Mouse (Mus musculus) myocyte (in vitro differentiated cells): ENCODE results near the gene Csad. TPM values are rescaled to one million over a fixed set of nuclear protein-coding genes. Genes with fewer than 3 reads are reported as not detected.

Experiments
- H3K27me3 ChIP-seq: one replicate; pipeline ENCODE4 v1.6.1; 2011; ENCODE audit not compliant: control insufficient read depth, insufficient read depth, insufficient read length
- H3K36me3 ChIP-seq: one replicate; pipeline ENCODE4 v1.6.1; 2011; ENCODE audit not compliant: control insufficient read depth, insufficient read depth
- H3K4me2 ChIP-seq: one replicate; pipeline ENCODE4 v1.6.1; 2011; ENCODE audit warnings: low read depth, control low read depth
- H3K4me3 ChIP-seq: one replicate; pipeline ENCODE4 v1.5.1; 2011; ENCODE audit warnings: mild to moderate bottlenecking, control low read depth, moderate library complexity
- H3K79me2 ChIP-seq: one replicate; pipeline ENCODE4 v1.6.1; 2011; ENCODE audit not compliant: control insufficient read depth, insufficient read depth
- H3ac ChIP-seq: one replicate; pipeline ENCODE4 v1.6.1; 2011; ENCODE audit not compliant: control insufficient read depth, insufficient read length
- CEBPB ChIP-seq: IDR thresholded peaks from 2 replicates; pipeline ENCODE4 v1.6.1; 2011; ENCODE audit warnings: mild to moderate bottlenecking, moderate library complexity; ENCODE audit not compliant: poor library complexity, insufficient read depth, severe bottlenecking
- E2F4 ChIP-seq: IDR thresholded peaks from one replicate; pipeline ENCODE4 v1.6.1; 2011; ENCODE audit warnings: mild to moderate bottlenecking, control low read depth, moderate library complexity; ENCODE audit not compliant: insufficient read depth
- MAX ChIP-seq: IDR thresholded peaks from one replicate; pipeline ENCODE4 v1.6.1; 2011; ENCODE audit warnings: low read depth, mild to moderate bottlenecking, control low read depth
- MYOD1 ChIP-seq, 3 experiments: IDR thresholded peaks; one replicate each; pipeline ENCODE4 v1.6.1; 2011; ENCODE audit warnings: control low read depth in 2 of 3, low read depth in 2 of 3, mild to moderate bottlenecking in 2 of 3, moderate library complexity in 1 of 3; ENCODE audit not compliant: insufficient read length in 2 of 3, control insufficient read depth in 1 of 3
- MYOG ChIP-seq, 3 experiments: IDR thresholded peaks; one replicate each; pipeline ENCODE4 v1.6.1; 2011; ENCODE audit warnings: control low read depth in 2 of 3, low read depth in 2 of 3, mild to moderate bottlenecking in 2 of 3; ENCODE audit not compliant: insufficient read length in 2 of 3, control insufficient read depth in 1 of 3, insufficient read depth in 1 of 3
- POLR2A ChIP-seq: IDR thresholded peaks from one replicate; pipeline ENCODE4 v1.6.1; 2011; ENCODE audit warnings: low read depth, mild to moderate bottlenecking, control low read depth, moderate library complexity; ENCODE audit not compliant: insufficient read length
- POLR2AphosphoS2 ChIP-seq: IDR thresholded peaks from one replicate; pipeline ENCODE4 v1.6.1; 2011; ENCODE audit warnings: low read depth, control low read depth; ENCODE audit not compliant: insufficient read length
- REST ChIP-seq: IDR thresholded peaks from one replicate; pipeline ENCODE4 v1.6.1; 2011; ENCODE audit warnings: mild to moderate bottlenecking, control low read depth, moderate library complexity; ENCODE audit not compliant: insufficient read depth, insufficient read length
- SRF ChIP-seq: IDR thresholded peaks from one replicate; pipeline ENCODE4 v1.6.1; 2011; ENCODE audit warnings: low read depth; ENCODE audit not compliant: control insufficient read depth, insufficient read length
- TCF12 ChIP-seq: IDR thresholded peaks from one replicate; pipeline ENCODE4 v1.6.1; 2011; ENCODE audit warnings: mild to moderate bottlenecking, control low read depth; ENCODE audit not compliant: poor library complexity, insufficient read depth, severe bottlenecking
- TCF3 ChIP-seq: IDR thresholded peaks from one replicate; pipeline ENCODE4 v1.6.1; 2011; ENCODE audit warnings: low read depth, control low read depth; ENCODE audit not compliant: insufficient read length
- USF1 ChIP-seq: IDR thresholded peaks from one replicate; pipeline ENCODE4 v1.6.1; 2011; ENCODE audit warnings: low read depth, mild to moderate bottlenecking, control low read depth, moderate library complexity
- polyA plus RNA-seq: library from polyadenylated mRNA; unstranded; fragments of >200 nt; fragmentation: generic; extraction: Trizol; gene quantifications from one replicate; pipeline ENCODE4 v1.2.1, GENCODE M21; 2012; ENCODE audit warnings: missing spikeins

The Csad gene
- polyA plus RNA-seq, 1 experiment, result 18.8 TPM

DNA sequence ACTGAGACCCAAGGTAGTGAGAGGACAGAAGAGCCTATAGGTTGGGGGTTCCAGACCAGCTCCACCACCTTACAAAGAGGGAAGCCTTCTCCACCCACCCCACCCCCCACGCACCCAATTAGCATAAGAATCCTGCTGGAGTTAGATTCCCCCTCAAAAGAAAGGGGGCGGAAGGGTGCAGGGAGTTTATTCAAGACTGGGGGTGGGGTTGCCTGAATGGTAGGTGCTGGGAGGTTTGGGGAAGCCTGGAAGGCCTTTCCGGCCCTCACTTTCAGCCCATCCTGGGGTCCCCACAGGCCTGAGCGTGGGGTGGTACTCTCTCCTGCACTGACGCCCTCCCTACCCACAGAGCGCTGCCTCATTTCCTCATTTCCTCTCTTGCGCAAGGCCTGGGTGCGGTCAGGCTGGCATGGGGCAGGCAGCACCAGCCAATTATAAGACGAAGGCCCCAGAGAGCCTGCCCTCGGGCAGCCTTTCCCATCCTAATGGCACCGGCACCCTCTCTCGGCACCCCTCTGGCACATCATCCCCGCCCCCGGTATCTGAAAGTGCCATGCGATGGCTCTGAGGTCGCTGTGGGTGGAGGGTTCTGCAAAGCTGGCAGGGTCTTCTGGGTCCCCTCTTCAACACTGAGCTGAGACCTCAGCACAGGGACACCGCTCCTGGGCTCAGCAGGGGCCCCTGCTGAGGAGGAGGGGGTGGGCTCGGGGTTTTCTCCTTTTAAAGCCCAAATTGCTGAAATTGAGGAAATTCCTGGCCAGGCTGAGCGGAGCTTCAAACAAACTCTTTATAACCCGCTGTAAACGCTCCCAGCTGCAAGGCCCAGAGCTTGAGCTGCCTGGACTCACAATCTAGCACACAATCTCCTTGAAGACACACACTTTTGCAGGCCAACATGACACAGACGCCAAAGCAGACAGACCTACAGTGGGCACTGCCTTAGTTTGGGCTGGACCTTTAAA lies 39.0 kb upstream of the Csad start:
- Histone ChIP-seq H3ac (no peak overlapping the region), H3K27me3 (no peaks in the 10 kb centered on the region), H3K36me3 (peaks cover 18% of the 10 kb centered on the region), H3K4me3 (peak overlapping the region; percentile 77), H3K79me2 (peaks cover 49% of the 10 kb centered on the region), H3K4me2 (peak overlapping the region; percentile 100)
- TF ChIP-seq POLR2A, result peak; percentile 84
- TF ChIP-seq MAX, result no peak
- TF ChIP-seq CEBPB, result peak; percentile 100
- TF ChIP-seq USF1, result no peak
- TF ChIP-seq TCF3, result no peak
- TF ChIP-seq MYOG (IDR thresholded peaks at IDR 0.05; ENCODE audit: control insufficient read depth in 1 of 3, insufficient read depth in 1 of 3, insufficient read length in 2 of 3, low read depth in 2 of 3), result peak in 1 of 3 experiments; percentile 14
- peak; percentile 1 for TF ChIP-seq REST
- no peak for TF ChIP-seq TCF12
- TF ChIP-seq MYOD1 (IDR thresholded peaks at IDR 0.05; ENCODE audit: control insufficient read depth in 1 of 3, insufficient read length in 2 of 3, low read depth in 2 of 3), result no peak
- TF ChIP-seq SRF, result no peak
- TF ChIP-seq POLR2AphosphoS2, result peak; percentile 90
- TF ChIP-seq E2F4, result no peak

DNA sequence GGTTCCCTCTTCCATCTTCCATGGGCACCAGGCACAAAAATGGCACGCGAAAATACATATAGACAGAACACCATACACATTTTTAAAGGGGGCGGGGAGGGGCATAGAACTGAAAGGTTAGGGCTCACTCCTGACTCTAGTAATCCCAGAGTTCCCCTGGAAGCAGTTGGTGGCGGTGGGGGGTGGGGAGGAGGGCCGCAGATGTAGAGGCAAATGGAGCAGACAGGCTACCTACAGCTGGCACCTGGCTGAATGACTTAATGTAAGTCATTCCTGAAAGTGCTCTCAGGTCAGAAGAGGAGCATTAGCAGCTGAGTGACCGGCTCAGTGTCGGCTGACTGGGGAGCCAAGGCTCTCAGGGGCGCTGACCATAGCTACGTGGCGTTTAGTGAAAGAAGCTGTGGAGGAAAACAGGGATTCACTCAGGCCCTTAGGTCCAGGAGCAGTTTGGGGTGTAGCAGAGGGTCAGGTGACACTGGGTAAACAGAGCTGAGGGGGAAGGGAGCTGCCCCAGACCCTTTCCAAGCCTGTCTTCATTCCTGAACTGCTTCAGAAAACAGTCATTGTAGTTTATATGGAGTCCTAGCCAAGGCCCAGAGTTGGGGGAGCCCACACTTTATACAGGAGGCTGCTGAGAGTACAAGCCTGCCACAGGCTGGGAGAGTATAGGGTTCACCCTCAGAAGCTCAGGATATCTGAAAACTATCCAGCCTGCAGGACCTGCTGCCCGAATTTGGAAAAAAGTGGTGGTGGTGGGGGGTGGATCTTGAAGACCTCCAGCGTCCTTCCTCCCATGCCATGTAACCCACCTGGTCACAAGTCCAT lies 38.1 kb upstream of the Csad start:
- H3K4me2 ChIP-seq, result peak overlapping the region; percentile 100
- peaks cover 25% of the 10 kb centered on the region for H3K36me3 ChIP-seq
- H3K79me2 ChIP-seq, result peaks cover 49% of the 10 kb centered on the region
- H3K4me3 ChIP-seq, result peak overlapping the region; percentile 77
- no peaks in the 10 kb centered on the region for H3K27me3 ChIP-seq
- no peak overlapping the region for H3ac ChIP-seq
- TF ChIP-seq SRF, result no peak
- TF ChIP-seq POLR2A, result no peak
- TF ChIP-seq TCF3, result no peak
- TF ChIP-seq CEBPB, result no peak
- TF ChIP-seq E2F4, result no peak
- no peak for TF ChIP-seq TCF12

DNA sequence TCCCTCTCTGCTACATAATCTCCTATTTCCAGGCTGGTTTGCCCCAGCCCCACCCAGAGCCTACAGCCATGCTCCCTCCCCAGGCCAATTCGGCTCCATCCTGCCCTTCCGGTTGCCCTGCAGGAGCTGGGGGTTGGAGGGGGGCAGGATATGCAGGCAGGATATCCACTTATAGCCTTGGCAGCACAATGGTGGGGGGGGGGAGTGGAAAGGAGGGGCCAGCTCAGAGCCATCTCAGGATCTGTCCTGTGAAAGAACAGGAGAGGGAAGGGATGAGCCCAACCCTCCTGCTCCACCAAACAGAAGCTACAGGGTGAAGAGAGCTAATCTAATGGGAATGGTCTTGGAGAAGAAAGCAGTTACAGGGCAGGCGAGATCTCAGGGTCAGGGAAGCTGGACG lies 36.1 kb upstream of the Csad start:
- Histone ChIP-seq H3ac (no peak overlapping the region), H3K4me3 (no peak overlapping the region), H3K36me3 (peaks cover 42% of the 10 kb centered on the region), H3K79me2 (peaks cover 45% of the 10 kb centered on the region), H3K4me2 (no peak overlapping the region), H3K27me3 (no peaks in the 10 kb centered on the region)
- TF ChIP-seq USF1 (no peak), MAX (no peak), TCF12 (no peak), E2F4 (no peak), CEBPB (no peak), TCF3 (no peak), POLR2AphosphoS2 (no peak), SRF (no peak), POLR2A (no peak), MYOG (IDR thresholded peaks at IDR 0.05; ENCODE audit: control insufficient read depth in 1 of 3, insufficient read depth in 1 of 3, insufficient read length in 2 of 3, low read depth in 2 of 3) (no peak), MYOD1 (IDR thresholded peaks at IDR 0.05; ENCODE audit: control insufficient read depth in 1 of 3, insufficient read length in 2 of 3, low read depth in 2 of 3) (no peak), REST (no peak)

DNA sequence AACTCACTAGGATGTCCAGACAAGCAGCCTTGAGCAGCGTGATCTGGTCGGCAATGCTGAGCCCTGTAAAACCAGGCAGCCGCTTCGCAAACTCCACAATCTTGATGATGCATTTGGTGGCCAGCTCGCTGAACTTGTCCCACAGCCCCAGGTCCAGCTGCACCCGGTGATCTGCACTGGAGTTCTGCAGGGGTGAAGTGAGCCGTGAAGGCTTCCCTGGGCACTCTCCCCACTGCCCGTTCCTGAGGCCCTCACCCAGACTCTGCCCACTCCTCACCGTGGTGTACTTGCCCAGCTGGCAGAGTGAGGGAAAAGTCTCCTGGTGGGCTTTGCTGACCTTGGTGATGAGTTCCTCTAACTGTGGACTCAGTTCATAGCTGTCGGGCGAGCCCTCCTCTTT lies 35.3 kb upstream of the Csad start:
- Histone ChIP-seq H3K36me3 (peaks cover 43% of the 10 kb centered on the region), H3K4me3 (no peak overlapping the region)

More for the DNA sequence above, 35.3 kb upstream of the Csad start:
- no peak overlapping the region for H3K4me2 ChIP-seq
- no peak overlapping the region for H3ac ChIP-seq
- TF ChIP-seq CEBPB (no peak), E2F4 (no peak), POLR2AphosphoS2 (no peak), TCF3 (no peak), SRF (no peak), MAX (no peak), MYOG (IDR thresholded peaks at IDR 0.05; ENCODE audit: control insufficient read depth in 1 of 3, insufficient read depth in 1 of 3, insufficient read length in 2 of 3, low read depth in 2 of 3) (no peak), USF1 (no peak), TCF12 (no peak), POLR2A (no peak), REST (no peak), MYOD1 (IDR thresholded peaks at IDR 0.05; ENCODE audit: control insufficient read depth in 1 of 3, insufficient read length in 2 of 3, low read depth in 2 of 3) (no peak)
- H3K27me3 ChIP-seq, result no peaks in the 10 kb centered on the region
- peaks cover 37% of the 10 kb centered on the region for H3K79me2 ChIP-seq
